Mouse (Mus musculus) inflammation-experienced regulatory T-cells, adult 6 months (primary cell): Measurements from ENCODE around the gene Hemgn. TPM values are rescaled to one million over a fixed set of nuclear protein-coding genes. Genes with fewer than 3 reads are reported as not detected.

Experiments
- ATAC-seq: one replicate; pipeline ENCODE4 v1.8.0; 2017
- polyA plus RNA-seq, 3 experiments: library from polyadenylated mRNA; unstranded; fragments of 100-300 nt; shearing (Covaris generic); gene quantifications; one replicate each; pipeline ENCODE4 v1.2.1; 2017

The Hemgn gene
- under 1 TPM in 2 of 3 experiments, not detected in 1; 0.15 to 0.32 TPM for polyA plus RNA-seq

- no peak for ATAC-seq
Observed at GRCm38 (mm10) chr4:46413406-46413805, at the start of gene Hemgn. Gene Hemgn (minus strand): TSS chr4:46413506.

DNA sequence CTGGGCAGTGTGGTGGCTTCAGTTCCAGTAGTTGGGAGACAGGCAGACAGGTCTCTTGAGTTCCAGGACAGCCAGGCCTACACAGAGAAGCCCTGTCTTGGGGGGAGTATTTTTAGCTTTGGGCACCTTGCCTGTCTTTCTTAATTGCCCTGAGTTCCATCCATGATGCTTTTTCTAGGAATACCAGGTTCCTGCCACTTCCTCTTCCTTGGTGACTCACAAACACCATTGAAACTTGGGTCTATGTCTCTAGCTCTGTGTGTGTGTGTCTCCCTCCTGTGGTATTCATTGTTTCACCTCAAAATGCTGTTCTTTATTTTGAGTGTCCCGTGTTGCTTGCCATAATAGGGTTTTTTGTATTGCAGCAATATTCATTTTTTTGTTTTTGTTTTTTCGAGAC, 45.1 kb upstream of the Hemgn start:
- ATAC-seq = no peak

DNA sequence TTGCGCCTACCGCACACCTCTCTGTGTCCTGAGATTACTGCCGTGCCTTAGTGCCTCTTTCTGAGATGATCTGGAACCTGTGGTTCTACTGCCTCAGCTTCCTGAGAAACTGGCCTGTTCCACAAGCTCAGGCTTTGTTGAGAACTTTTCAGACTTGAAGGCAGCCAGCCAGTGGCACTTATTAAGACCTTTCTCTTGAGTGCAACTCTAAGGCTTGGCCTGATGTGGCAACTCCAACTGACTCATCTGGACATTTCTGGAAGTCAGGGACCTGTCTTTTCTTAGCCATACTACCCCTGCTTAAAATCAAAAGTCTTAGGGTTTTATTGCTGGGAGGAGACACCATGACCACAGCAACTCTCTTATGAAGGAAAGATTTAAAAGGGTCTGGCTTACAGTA, 43.9 kb upstream of the Hemgn start:
- no peak for ATAC-seq

DNA sequence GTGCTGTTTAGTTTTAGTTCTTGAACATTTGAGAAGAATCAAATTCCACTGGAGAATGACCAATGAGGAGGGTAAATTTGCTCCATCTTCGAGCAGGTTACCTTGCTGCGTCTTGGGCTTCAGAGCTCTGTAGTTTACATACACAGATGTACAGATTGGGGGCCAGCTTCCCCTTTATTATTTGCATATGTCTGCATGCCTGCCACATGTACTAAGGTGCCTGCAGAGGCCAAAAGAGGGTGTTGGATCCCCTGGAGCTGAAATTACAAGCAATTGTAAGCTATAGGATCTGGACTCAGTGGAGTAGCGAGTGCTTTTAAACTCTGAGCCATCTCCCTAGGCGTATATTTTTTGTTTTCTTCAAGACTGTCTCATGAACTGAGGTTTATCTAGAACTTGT, 43.5 kb upstream of the Hemgn start:
- no peak for ATAC-seq

DNA sequence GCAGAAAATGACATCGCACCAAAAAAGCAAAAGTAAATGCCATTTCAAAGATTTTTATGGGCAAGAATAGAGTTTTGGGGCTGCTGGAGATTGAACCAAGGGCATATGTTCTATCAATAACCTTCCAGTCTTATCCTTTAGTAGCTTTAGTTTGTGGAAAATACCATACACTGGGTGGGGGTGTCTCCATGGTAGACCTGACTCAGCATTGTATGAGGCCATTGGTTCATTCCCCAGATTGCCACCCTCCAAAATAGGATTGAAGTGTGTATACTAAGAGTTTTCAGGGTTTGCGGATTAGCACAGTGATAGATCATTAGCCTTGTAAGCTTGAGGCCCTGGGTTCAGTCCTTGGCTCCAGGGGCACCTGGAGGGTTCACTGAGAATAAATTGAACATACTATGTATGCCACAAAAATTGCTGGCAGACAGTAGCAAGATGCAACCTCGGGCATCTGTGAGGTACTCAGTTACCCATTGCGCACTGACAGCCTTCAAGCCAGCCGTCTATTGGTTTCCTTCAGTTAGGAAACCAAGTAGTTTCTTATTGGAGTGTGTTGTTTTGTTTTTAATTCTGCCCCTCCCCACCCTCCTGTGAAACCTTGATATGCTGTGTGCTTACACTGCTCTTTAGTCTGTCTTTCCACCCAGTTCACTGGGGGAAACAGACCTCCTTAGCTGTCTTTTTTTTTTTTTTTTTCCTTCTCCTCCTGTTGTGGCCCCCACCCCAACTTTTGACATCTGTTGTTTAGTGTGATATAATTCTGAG, 41.0 kb upstream of the Hemgn start:
- ATAC-seq = no peak

GRCm38 (mm10) chr4:46452855-46453719, 39.8 kb upstream of the Hemgn start:
- ATAC-seq = no peak

- ATAC-seq = peak; percentile 14
Observed at GRCm38 (mm10) chr4:46452481-46452850, 39.2 kb upstream of the Hemgn start.

DNA sequence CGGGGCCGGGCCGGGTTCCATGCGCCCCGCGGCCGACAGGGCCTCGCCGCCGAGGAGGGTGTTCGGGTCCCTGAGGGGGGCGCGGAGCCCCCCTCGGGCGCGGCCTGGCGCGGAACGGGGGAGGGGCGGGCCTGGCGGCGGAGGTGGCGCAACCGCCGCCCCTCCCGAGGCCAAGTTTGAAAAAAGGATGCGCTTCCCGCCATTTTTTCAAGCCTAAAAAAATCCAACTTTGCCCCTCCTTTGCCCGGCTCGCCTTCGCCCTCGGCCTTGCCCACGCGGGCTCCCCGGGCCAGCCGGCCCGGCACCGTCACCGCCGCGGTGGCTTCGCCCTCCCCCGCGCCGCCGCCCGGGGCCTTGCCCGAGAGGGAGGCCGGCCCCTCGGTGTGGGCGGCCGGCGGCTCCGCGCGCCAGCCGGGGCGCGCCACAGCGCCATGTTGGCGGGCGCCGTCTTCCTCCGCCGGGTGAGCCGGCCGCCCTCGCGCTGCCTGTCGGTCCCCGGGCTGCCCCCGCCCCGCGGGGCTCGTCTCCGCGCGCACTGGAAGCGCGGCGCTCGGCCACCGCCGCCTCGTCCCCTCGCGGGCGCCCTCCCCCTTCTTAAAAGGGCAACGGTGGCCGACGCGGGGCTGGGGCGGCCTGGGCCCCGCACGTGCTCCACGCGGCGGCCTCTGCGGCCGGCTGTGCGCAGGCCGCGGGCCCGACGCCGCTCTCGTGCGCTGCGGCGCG, 38.6 kb upstream of the Hemgn start:
- ATAC-seq = peak; percentile 20

DNA sequence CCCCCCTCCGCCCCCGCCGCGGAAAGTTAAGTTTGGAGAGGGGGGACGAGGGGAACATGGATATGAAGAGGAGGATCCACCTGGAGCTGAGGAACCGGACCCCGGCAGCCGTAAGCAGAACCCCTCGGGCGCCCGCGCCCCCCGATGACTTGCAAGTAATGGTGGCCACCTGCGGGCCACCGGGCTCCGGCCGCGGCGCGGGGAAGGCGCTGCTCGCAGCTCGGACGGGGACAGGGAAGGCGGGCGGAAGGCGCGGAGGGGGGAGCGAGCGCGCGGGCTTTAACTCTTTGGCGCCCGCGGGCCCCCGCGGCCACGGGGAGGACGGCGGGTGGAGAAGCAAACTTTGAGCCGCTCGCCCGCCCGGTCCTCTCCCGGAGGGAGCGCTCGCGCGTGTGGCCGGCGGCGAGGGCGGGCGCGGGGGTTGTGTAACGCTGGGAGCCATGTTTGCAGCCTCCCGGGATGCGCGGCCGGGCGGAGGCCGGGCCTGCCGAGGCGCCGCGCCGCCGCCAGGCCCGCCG, 38.0 kb upstream of the Hemgn start:
- peak; percentile 23 for ATAC-seq

- peak; percentile 81 for ATAC-seq
Observed at GRCm38 (mm10) chr4:46450519-46451131, 37.3 kb upstream of the Hemgn start, which contains the start of gene Anp32b. Gene Anp32b (plus strand): TSS chr4:46450902.

DNA sequence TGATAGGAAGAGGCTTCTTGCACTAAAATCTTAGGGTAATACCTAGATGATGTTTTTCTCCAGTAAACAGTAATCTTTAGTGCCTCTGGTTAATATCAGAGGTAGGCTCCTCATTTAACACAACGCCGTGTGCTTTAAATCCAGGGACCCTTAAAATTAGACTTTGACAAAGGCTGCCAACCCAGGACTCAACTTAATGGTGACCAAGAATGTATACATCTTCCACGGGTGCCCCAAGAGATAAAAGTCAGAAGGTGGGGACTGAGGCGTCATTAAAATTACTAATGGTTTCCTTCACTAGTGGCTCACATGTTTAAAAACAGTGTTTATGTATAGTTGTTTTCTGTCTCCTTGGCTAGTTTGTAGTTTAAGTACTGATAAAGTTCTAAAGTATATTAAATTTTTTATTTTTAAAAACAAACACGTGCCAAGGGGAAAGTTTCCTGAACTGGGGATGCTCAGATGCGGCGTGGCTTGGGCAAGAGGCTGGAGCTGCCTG, 36.8 kb upstream of the Hemgn start:
- no peak for ATAC-seq

GRCm38 (mm10) chr4:46448886-46449285, 35.6 kb upstream of the Hemgn start:
- no peak for ATAC-seq

GRCm38 (mm10) chr4:46447461-46447860, 34.2 kb upstream of the Hemgn start:
- no peak for ATAC-seq

DNA sequence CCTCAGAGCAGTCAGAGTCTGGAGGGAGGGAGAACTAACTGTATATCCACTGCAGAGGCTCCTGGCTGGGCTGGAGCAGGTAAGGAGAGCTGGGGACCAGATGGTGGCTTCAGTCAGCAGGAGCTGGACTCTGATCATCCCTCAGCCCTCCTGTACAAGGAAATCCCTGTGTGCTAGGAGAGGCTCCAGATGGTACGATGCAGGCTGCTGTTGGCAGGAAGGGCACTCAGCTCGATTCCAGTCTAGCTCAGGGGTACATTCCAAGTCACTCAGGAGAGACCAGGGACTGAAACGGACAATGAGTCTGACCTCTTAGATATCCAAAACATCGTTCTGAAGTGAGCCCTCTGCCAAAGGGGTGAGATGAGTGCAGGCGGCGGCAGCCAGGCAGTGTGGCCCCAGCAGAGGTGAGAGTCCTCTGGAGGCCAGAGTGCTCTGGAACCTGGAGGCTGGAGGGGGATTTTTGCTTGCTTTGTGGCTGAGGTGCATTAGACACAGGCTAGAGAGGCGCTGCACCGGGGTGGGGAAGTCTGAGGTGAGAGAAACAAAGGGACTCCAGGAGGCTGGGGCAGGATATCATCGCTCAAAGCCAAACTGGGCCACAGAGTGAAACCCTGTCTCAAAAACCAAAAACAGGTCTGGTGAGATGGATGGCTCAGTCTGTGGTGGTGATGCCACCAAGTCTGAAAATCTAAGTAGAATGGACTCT, 32.1 kb upstream of the Hemgn start:
- ATAC-seq = no peak

- peak; percentile 58 for ATAC-seq
Observed at GRCm38 (mm10) chr4:46442501-46442900, 29.2 kb upstream of the Hemgn start.

DNA sequence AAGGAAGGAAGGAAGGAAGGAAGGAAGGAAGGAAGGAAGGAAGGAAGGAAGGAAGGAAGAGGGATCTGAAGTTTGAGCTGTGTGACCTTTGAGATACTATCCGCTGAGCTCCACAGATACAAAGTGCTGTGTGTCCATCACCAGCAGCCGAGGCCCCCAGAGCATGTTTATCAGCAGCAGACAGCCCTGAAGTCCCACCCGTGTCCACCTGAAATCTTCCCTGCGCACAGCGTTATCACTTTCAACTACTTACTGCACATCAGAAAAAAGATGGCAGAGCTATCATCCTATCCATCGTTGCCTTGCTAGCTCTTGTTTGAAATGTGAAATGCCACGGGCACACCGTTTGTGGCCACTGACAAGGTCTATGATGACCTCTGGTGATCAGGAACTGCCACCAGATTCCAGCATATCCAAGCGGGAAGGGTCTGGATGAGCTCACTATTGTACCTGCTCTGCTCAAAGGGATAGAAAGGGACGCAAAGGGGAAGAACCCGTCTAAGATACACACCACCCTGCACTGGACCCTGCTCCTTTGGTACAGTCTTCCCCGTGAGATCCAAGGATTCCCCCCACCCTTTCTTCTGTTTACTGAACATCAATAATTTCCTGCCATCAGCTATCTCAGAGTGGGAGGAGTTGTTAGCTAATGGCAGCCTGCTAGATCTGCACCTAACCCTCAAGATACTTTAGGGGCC, 19.2 kb upstream of the Hemgn start:
- ATAC-seq = no peak

GRCm38 (mm10) chr4:46428903-46429499, 15.7 kb upstream of the Hemgn start:
- no peak for ATAC-seq

GRCm38 (mm10) chr4:46422625-46423024, 9.3 kb upstream of the Hemgn start:
- ATAC-seq = no peak

DNA sequence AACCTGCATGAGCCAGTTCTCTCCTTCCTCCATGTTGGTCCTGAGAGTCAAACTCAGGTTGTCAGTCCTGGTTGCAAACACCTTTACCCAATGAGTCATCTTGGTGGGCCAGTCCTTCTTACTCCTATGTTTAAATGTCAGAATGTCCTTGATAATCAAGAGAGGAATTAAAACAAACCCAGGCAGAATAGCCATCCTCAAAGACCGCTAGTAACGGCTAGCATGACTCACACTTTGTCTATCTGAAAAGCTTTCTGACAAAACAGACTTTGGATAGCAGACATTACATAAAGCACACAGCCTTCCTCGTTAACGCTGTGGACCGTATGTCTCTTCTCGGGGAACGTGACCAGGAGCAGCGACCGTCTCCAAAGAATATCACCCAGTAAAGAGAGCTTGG, 5.5 kb upstream of the Hemgn start:
- no peak for ATAC-seq

- no peak for ATAC-seq
Observed at GRCm38 (mm10) chr4:46417491-46417890, 4.2 kb upstream of the Hemgn start.
